Mouse (Mus musculus): ENCODE data around the gene Tbce.
"Not testable (repeated sequence)": the region's sequence is repeated elsewhere in the genome, so short reads cannot be mapped to it uniquely, and the experiment has no call there.

Tbce gene

GRCm38 (mm10) chr13:13981842-13982241 is 57.6 kb downstream of the Tbce start:
- not testable (repeated sequence) for DNase-seq (ENCODE audit: extremely low spot score, low read depth, low spot score)

GRCm38 (mm10) chr13:13969796-13970195 is 69.6 kb downstream of the Tbce start:
- no peak for DNase-seq (ENCODE audit: extremely low spot score, low read depth, low spot score)

GRCm38 (mm10) chr13:13968629-13969111 is 70.8 kb downstream of the Tbce start:
- DNase-seq (ENCODE audit: extremely low spot score, low read depth, low spot score): no peak

- no peak for DNase-seq (ENCODE audit: extremely low spot score, low read depth, low spot score)
Observed at GRCm38 (mm10) chr13:13966172-13966571, 73.3 kb downstream of the Tbce start.

- no peak for DNase-seq (ENCODE audit: extremely low spot score, low read depth, low spot score)
Observed at GRCm38 (mm10) chr13:13965388-13965964, 74.0 kb downstream of the Tbce start.

GRCm38 (mm10) chr13:13961046-13961445 is 78.4 kb downstream of the Tbce start:
- DNase-seq (ENCODE audit: extremely low spot score, low read depth, low spot score): no peak

- no peak for DNase-seq (ENCODE audit: extremely low spot score, low read depth, low spot score)
Observed at GRCm38 (mm10) chr13:13960211-13960610, 79.2 kb downstream of the Tbce start.

- DNase-seq (ENCODE audit: extremely low spot score, low read depth, low spot score): no peak
Observed at GRCm38 (mm10) chr13:13956686-13957085, 82.8 kb downstream of the Tbce start.

GRCm38 (mm10) chr13:13954931-13955330 is 84.5 kb downstream of the Tbce start:
- no peak for DNase-seq (ENCODE audit: extremely low spot score, low read depth, low spot score)

GRCm38 (mm10) chr13:13953874-13954832 is 85.3 kb downstream of the Tbce start, which contains the start of gene B3galnt2:
B3galnt2 (plus strand) TSS chr13:13954469.
- DNase-seq (ENCODE audit: extremely low spot score, low read depth, low spot score): peak; percentile 98

Measured in hindlimb bud, embryonic 11.5 days (tissue).